Mouse (Mus musculus): Measurements from ENCODE around the gene Cldn24.

GRCm38 (mm10) chr8:47777415-47777814, 44.5 kb upstream of the Cldn24 start:
- TF ChIP-seq CTCF (conservative IDR thresholded peaks at IDR 0.05; ENCODE audit: low read length) (no peak), NANOG (IDR thresholded peaks at IDR 0.05; ENCODE audit: borderline replicate concordance, low read length) (no peak), POU5F1 (IDR thresholded peaks at IDR 0.05; ENCODE audit: borderline replicate concordance, low read length) (no peak)

Measured in E14TG2a.4 (cell line).